Mouse (Mus musculus) forebrain, embryonic 15.5 days (tissue): Measurements from ENCODE around the gene Maz. TPM values are rescaled to one million over a fixed set of nuclear protein-coding genes. Genes with fewer than 3 reads are reported as not detected.

ENCODE experiments used
- ATAC-seq: fragments of 200-750 bp; cut with Nextera tagmentation; replicated peaks from 2 replicates; pipeline ENCODE4 v1.8.0; 2017; ENCODE audit warnings: mild to moderate bottlenecking, moderate TSS enrichment, moderate library complexity
- H3K27ac ChIP-seq: fragments of 300-500 bp; sonication (generic); replicated peaks from 2 replicates; pipeline ENCODE4 v1.5.1; 2015; ENCODE audit warnings: mild to moderate bottlenecking, inconsistent platforms
- H3K27me3 ChIP-seq: fragments of 300-500 bp; sonication (generic); 2 replicates; pipeline ENCODE4 v1.6.1; 2015; ENCODE audit warnings: inconsistent platforms
- H3K36me3 ChIP-seq: fragments of 300-500 bp; sonication (generic); 2 replicates; pipeline ENCODE4 v1.6.1; 2015; ENCODE audit warnings: mild to moderate bottlenecking, inconsistent platforms
- H3K4me1 ChIP-seq: fragments of 300-500 bp; sonication (generic); 2 replicates; pipeline ENCODE4 v1.6.1; 2015; ENCODE audit warnings: inconsistent platforms
- H3K4me2 ChIP-seq: fragments of 300-500 bp; sonication (generic); replicated peaks from 2 replicates; pipeline ENCODE4 v1.6.1; 2015; ENCODE audit warnings: mild to moderate bottlenecking, inconsistent platforms
- H3K4me3 ChIP-seq: fragments of 300-500 bp; sonication (generic); 2 replicates; pipeline ENCODE4 v1.5.1; 2015; ENCODE audit warnings: mild to moderate bottlenecking, inconsistent platforms
- H3K9ac ChIP-seq: fragments of 300-500 bp; sonication (generic); replicated peaks from 2 replicates; pipeline ENCODE4 v1.6.1; 2015; ENCODE audit warnings: mild to moderate bottlenecking, inconsistent platforms
- H3K9me3 ChIP-seq: fragments of 300-500 bp; sonication (generic); 2 replicates; pipeline ENCODE4 v1.6.1; 2016; ENCODE audit warnings: inconsistent platforms
- WGBS: fragments of 180-500 bp; shearing (Covaris S2); methylation state at CpG from one replicate; pipeline ENCODE4 v1.1.7; 2015; ENCODE audit warnings: mixed read lengths; 5-methylcytosine and 5-hydroxymethylcytosine counted together
- polyA plus RNA-seq: library from polyadenylated mRNA; unstranded; fragments of >200 nt; fragmentation: Nextera tagmentation; extraction: Ambion mirVana; gene quantifications from 2 replicates; pipeline ENCODE4 v1.2.1, GENCODE M21; 2015

Maz gene
- polyA plus RNA-seq, 1 experiment from 2014 or later: 79.3 TPM

DNA sequence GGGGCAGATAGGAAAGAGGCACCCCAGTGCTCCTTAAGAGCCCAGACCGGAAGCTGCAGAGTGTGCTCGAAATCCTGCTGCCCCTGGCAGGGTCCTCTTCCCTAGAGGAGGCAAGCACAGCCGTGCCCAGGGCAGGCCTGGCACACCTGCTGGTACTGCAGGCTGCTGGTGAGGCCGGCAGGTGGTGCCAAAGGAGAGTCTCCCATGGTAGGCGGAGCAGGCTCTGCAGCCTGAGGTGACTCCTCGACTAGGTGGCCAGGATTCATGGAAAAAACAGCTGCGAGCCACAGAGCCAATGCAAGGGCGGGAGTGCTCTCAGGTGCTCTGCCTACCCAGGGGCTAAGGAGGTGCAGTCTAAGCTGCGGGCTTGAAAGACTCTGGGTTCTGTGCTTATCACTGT, 40.5 kb downstream of the Maz start:
- no peak for ATAC-seq
- Histone ChIP-seq H3K9me3 (no peaks in the 10 kb centered on the region), H3K4me1 (no peaks in the 10 kb centered on the region), H3K27me3 (no peaks in the 10 kb centered on the region), H3K27ac (no peak overlapping the region), H3K9ac (no peak overlapping the region), H3K4me3 (no peak overlapping the region), H3K36me3 (peaks cover 3% of the 10 kb centered on the region; the same call in 1 of the 2 replicates), H3K4me2 (no peak overlapping the region)
- WGBS: 48% methylated on average over 9 of the region's 9 CpGs

DNA sequence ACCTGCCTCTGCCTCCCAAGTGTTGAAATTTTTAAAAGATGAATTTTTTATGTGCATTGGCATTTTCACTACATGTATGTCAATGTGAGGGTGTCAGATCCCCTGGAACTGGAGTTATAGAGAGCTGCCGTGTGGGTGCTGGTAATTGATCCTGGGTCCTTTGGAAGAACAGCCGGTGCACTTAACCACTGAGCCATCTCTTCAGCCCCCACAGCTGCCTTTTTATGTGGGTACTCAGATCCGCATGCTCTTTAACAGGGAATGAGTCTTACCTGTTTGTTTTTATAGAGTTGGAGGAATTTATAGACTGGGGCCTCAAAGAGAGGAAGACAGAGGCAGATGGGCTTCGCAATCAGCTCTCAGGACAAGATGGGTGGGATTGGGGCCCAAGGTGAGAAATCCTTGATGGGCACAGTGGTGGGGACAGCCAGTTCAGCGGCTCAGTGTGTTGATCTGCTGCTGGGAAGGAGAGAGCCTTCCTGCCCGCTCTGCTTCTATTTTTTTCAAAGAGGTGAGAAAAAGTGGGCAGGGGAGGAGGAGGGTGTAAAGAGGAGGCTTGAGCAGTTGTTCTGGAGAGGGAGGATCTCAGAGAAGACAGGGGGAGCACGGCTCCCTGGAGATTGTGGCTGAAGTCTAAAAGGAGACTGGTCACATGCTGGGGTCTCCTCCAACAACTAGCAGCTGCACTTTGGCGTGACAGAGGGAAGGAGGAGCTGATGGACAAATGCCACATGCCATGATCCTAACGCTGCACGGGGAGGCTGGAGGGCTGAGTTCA, 42.0 kb downstream of the Maz start:
- no peaks in the 10 kb centered on the region for H3K9me3 ChIP-seq
- H3K36me3 ChIP-seq: peaks cover 13% of the 10 kb centered on the region
- H3K27me3 ChIP-seq: no peaks in the 10 kb centered on the region
- H3K4me3 ChIP-seq: no peak overlapping the region
- no peak overlapping the region for H3K9ac ChIP-seq
- WGBS: 68% methylated on average over 10 of the region's 10 CpGs
- ATAC-seq: no peak
- no peaks in the 10 kb centered on the region for H3K4me1 ChIP-seq
- no peak overlapping the region for H3K4me2 ChIP-seq
- no peak overlapping the region for H3K27ac ChIP-seq

DNA sequence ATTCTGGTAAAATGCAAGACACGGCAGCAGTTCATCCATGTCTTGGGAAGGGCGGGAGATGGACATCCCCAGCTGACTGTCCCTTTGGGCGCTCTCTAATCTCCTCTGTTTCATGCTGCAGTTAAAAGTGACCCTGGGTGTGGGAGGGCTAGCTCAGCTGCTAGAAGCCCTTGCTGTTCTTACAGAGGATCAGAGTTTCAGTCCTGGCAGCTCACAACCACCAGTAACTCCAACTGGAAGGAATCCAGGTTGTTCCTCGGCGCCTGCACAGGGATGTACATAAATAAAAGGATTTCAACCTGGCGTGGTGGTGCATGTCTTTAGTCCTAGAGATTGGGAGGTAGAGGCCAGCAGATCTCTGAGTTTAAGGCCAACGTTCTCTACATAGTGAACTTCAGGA, 43.7 kb downstream of the Maz start:
- WGBS: 77% methylated on average over 7 of the region's 7 CpGs
- no peak overlapping the region for H3K4me3 ChIP-seq
- H3K36me3 ChIP-seq: peaks cover 30% of the 10 kb centered on the region
- no peak for ATAC-seq
- H3K27me3 ChIP-seq: no peaks in the 10 kb centered on the region
- no peak overlapping the region for H3K4me2 ChIP-seq
- H3K9me3 ChIP-seq: no peaks in the 10 kb centered on the region
- H3K27ac ChIP-seq: no peak overlapping the region
- peaks cover 2% of the 10 kb centered on the region; the same call in 1 of the 2 replicates for H3K4me1 ChIP-seq
- no peak overlapping the region for H3K9ac ChIP-seq

DNA sequence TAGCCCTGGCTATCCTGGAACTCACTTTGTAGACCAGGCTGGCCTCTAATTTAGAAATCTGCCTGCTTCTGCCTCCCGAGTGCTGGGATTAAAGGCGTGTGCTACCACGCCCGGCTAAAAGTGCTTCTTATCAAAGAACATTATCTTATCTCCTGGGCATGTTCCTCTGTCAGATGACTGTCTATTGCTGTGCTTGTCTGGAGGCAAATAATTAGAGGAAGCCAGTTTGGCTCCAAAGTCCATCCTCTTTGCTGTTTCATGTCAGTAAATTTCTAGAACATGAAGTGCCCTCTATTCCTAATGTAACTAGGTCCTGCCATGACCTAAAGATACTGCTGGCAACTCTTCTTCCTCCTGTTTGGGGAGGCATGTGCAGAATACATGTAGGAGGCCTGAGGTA, 44.8 kb downstream of the Maz start:
- Histone ChIP-seq H3K4me2 (no peak overlapping the region), H3K36me3 (peaks cover 32% of the 10 kb centered on the region), H3K4me3 (no peak overlapping the region), H3K27me3 (no peaks in the 10 kb centered on the region), H3K4me1 (peaks cover 12% of the 10 kb centered on the region), H3K27ac (no peak overlapping the region), H3K9ac (no peak overlapping the region), H3K9me3 (no peaks in the 10 kb centered on the region)
- ATAC-seq: no peak
- WGBS: 95% methylated on average over 4 of the region's 4 CpGs

DNA sequence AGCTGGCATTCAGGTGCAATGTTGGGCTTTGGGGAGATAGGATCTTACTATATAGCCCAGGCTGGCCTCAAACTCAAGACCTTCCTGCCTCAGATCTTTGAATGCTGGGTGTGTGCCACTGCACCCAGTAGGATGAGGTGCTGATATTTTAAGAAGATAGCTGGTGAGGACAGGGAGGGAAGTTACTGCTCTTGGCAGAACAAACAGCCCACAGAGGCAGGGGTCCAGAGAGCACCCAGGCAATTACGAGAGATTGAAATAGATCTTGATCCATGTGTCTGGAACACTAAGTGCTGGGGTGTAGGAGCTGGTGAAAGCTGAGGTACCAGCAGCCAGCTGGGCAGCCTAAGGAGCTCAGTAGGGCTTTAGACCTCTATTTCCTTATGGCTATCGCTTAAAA, 45.2 kb downstream of the Maz start:
- WGBS: 91% methylated on average over 2 of the region's 2 CpGs
- no peaks in the 10 kb centered on the region for H3K27me3 ChIP-seq
- H3K9ac ChIP-seq: no peak overlapping the region

DNA sequence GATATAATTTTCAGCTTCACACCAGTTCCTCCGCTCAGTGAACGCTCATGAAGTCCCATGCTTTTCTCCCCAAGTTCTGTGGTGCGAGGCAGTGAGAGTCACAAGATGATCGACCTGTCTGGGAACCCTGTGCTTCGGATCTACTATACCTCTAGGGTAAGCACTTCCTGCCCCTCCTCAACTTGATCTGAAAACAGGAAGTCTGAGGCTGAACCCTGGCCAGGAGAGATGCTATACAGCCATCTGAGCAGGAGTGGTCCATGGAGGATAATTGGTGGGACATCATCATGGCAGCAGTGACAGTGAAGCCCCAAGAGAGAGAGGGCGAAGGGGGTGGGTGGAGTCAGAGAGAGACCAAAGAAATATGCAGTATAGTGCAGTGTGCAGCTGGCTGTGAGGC, 48.0 kb downstream of the Maz start:
- Histone ChIP-seq H3K9ac (no peak overlapping the region), H3K4me1 (peaks cover 20% of the 10 kb centered on the region), H3K27ac (no peak overlapping the region), H3K4me2 (no peak overlapping the region), H3K27me3 (no peaks in the 10 kb centered on the region), H3K36me3 (peaks cover 32% of the 10 kb centered on the region), H3K4me3 (no peak overlapping the region), H3K9me3 (no peaks in the 10 kb centered on the region)
- WGBS: 96% methylated on average over 6 of the region's 6 CpGs
- ATAC-seq: no peak

More for the DNA sequence above, 45.2 kb downstream of the Maz start:
- Histone ChIP-seq H3K27ac (no peak overlapping the region), H3K4me2 (no peak overlapping the region), H3K36me3 (peaks cover 32% of the 10 kb centered on the region), H3K4me1 (peaks cover 15% of the 10 kb centered on the region), H3K9me3 (no peaks in the 10 kb centered on the region), H3K4me3 (no peak overlapping the region)
- no peak for ATAC-seq

DNA sequence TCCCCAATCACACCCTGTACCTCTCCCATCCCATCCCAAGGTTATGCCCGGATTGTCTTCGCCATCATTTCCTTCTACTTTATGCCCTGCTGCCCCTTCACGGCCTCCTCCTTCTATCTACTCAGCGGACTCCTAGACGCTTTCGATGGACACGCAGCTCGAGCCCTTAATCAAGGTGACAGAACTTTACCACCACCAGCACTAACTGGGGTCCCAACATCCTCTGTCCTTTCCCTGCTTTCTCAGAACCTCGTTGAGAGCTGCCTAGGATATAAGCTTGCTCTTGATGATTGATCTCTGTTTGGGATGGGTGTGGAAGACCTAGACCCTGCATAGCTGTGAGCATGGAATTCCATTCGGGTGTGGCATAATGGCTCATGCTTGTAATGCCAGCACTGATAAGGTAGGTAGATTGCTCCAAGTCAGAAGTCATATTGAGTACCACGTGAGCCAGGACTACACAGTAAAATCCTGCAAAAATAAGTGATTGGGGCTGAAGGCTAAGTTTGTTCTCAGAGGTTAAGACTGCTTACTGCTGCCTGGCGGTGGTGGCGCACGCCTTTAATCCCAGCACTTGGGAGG, 49.9 kb downstream of the Maz start:
- peaks cover 20% of the 10 kb centered on the region for H3K4me1 ChIP-seq
- H3K4me2 ChIP-seq: peak overlapping the region; percentile 75
- 30% methylated on average over 14 of the region's 14 CpGs for WGBS
- H3K9ac ChIP-seq: peak overlapping the region; percentile 94
- ATAC-seq: no peak; the same call in 1 of the 2 replicates
- peak overlapping the region; percentile 85 for H3K4me3 ChIP-seq
- H3K27ac ChIP-seq: peak overlapping the region; percentile 99; the same call in 1 of the 2 replicates
- peaks cover 36% of the 10 kb centered on the region for H3K36me3 ChIP-seq
- no peaks in the 10 kb centered on the region for H3K27me3 ChIP-seq
- no peaks in the 10 kb centered on the region for H3K9me3 ChIP-seq

DNA sequence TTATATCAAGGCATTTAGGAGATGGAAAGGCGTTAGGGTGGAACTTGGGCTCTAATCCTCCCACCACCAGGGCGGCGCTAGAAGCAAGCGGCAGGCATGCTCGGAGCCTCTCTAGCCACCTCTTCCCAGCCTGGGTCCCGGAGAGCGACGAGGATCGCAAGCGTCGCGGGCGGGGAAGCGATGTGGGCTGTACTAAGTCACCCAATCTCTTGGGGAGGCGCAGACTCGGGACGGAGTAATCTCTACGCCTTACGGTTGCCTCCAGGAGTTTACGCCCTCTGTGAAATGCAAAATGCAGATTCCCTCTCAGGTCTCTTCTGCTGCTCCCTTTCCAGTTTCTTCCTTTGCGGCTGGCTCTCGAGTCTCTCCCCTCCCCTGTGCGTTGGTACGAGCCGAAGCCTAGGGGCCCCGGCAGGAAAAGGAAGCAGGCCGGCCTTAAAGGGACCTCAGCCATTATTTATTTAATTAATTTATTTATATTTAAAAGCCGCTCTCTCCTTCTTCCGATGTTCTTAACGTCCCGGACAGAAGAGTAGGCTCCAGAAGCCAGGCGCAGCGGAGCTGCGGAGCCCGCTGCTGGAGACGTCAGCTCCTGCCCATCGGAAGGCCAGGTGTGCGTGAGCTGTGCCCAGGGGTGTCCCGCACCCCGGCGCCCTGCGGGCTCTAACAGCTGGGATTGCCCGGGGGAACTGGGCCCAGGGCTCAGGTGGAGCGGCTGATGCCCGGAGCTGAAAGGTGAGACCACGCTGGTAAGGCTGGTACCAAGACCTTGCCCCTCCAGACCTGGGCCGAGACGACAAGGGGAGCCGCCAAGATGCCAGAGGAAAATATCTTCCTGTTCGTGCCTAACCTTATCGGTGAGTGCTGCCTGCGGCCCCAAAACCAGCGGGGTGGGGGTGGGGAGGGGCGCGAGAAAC, 50.6 kb downstream of the Maz start, which contains the start of gene Cdiptos:
Gene Cdiptos (minus strand): TSS at position 149 of the 917 bp plus-strand sequence.
- Histone ChIP-seq H3K4me3 (peak within 1 kb of the TSS; percentile 85), H3K4me2 (peak within 1 kb of the TSS; percentile 75), H3K9me3 (no peaks in the 10 kb centered on the region), H3K27ac (peak within 1 kb of the TSS; percentile 99), H3K9ac (peak within 1 kb of the TSS; percentile 94), H3K36me3 (peaks cover 38% of the 10 kb centered on the region), H3K4me1 (peaks cover 20% of the 10 kb centered on the region), H3K27me3 (no peaks in the 10 kb centered on the region)
- WGBS: under 1% methylated on average over 55 of the region's 55 CpGs
- ATAC-seq: peak; percentile 96

DNA sequence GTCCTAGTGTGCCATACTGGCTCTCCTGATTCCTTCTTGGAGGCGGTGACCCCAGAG, 51.1 kb downstream of the Maz start, which contains the start of gene Cdipt:
Gene Cdipt (plus strand): TSS at position 22 of the 57 bp plus-strand sequence.
- Histone ChIP-seq H3K4me2 (peak within 1 kb of the TSS; percentile 75), H3K27me3 (no peaks in the 10 kb centered on the region), H3K36me3 (peaks cover 38% of the 10 kb centered on the region), H3K4me3 (peak within 1 kb of the TSS; percentile 85), H3K9ac (peak within 1 kb of the TSS; percentile 94), H3K4me1 (peaks cover 20% of the 10 kb centered on the region), H3K9me3 (no peaks in the 10 kb centered on the region), H3K27ac (peak within 1 kb of the TSS; percentile 99)
- 8% methylated on average over 1 of the region's 1 CpGs for WGBS
- no peak for ATAC-seq

DNA sequence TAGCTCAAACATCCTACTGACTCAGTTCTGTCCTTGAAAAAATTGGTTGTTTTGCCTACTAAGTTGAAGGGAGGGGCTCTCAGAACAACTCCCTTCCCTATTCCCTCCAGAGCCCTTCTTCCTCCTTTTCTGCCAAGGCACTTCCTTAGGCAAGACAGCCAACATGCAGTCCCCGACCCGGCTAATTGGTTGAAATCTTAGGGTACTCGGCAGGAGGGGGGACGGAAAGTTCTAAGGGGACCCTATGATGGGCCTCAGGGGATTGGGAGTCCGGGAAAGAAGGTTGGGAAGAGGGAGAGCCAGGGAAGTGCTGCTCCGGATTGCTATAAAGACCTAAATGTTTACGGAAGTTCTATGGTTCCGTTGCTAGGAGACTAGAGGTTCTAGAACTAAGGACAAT, 51.3 kb downstream of the Maz start:
- Histone ChIP-seq H3K27me3 (no peaks in the 10 kb centered on the region), H3K9me3 (no peaks in the 10 kb centered on the region), H3K4me2 (peak overlapping the region; percentile 75), H3K4me3 (peak overlapping the region; percentile 85), H3K9ac (0 out of 2 replicates have a peak overlapping the region, but pooled peaks have one; percentile 94), H3K27ac (peak overlapping the region; percentile 99; the same call in 1 of the 2 replicates), H3K36me3 (peaks cover 40% of the 10 kb centered on the region), H3K4me1 (peaks cover 20% of the 10 kb centered on the region)
- WGBS: 14% methylated on average over 8 of the region's 8 CpGs
- no peak; the same call in 1 of the 2 replicates for ATAC-seq
